17 mouse cellular contexts compared by ENCODE assay signal in the genomic region with DNA sequence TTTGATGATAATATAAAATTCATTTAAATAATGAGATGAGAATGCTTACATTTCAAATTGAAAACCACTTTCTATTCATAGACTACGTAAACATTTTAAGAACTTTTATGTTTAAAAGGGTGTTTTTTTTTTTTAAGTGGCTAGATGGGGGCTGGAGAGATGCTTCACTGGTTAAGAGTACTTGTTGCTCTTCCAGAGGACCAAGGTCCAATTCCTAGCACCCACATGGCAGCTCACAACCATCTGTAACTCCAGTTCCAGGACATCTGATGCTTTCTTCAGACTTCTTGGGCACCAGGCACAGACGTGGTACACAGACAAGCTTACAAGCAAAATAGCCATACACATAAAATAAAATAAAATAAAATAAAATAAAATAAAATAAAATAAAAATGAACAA.
DNase-seq lines count a peak whose midpoint lies in the region; ATAC-seq and TF ChIP-seq lines count a peak whose summit lies in the region.
"Had no signal": no experiment of that assay in that cellular context is flagged by ENCODE, and none has a peak within 500 bp of the region (broad histone marks: within the 10 kb centered on the region; RNA-seq: fewer than 3 reads in every experiment).

No protein-coding gene starts in this region.

- no peaks in the 10 kb centered on the region for H3K9me3 ChIP-seq in forebrain, embryonic 14.5 days (replicated peaks; ENCODE audit: control insufficient read depth, low read length)
- no peaks in the 10 kb centered on the region for H3K9me3 ChIP-seq in hindbrain, postnatal 0 days (ENCODE audit: low read length)
- no peaks in the 10 kb centered on the region for H3K9me3 ChIP-seq in neural tube, embryonic 15.5 days (replicated peaks)
- H3K9me3 ChIP-seq in liver, postnatal 0 days (ENCODE audit: low read length), result no peaks in the 10 kb centered on the region
- H3K9me3 ChIP-seq: heart, embryonic 13.5 days; limb, embryonic 10.5 days; liver, embryonic 12.5 days; neural tube, embryonic 12.5 days had no signal

- peaks cover 25% of the 10 kb centered on the region for H3K36me3 ChIP-seq in forebrain, embryonic 14.5 days (ENCODE audit: control insufficient read depth, insufficient read depth, low read length)
- H3K36me3 ChIP-seq in hindbrain, postnatal 0 days (ENCODE audit: insufficient read depth, low read length), result 0 out of 2 replicates have a peak, but pooled peaks cover 2% of the 10 kb centered on the region
- H3K36me3 ChIP-seq in neural tube, embryonic 15.5 days, result no peaks in the 10 kb centered on the region
- H3K36me3 ChIP-seq in liver, postnatal 0 days (replicated peaks; ENCODE audit: insufficient read depth, low read length), result no peaks in the 10 kb centered on the region
- H3K36me3 ChIP-seq: heart, embryonic 13.5 days; limb, embryonic 10.5 days; liver, embryonic 12.5 days had no signal

- H3K4me2 ChIP-seq in forebrain, embryonic 14.5 days (ENCODE audit: low read length), result peak overlapping the region; percentile 25; the same call in 1 of the 2 replicates
- peak overlapping the region; percentile 23; the same call in 1 of the 2 replicates for H3K4me2 ChIP-seq in hindbrain, postnatal 0 days (ENCODE audit: low read depth, low read length)
- peak overlapping the region; percentile 75 for H3K4me2 ChIP-seq in neural tube, embryonic 15.5 days
- H3K4me2 ChIP-seq in liver, postnatal 0 days (ENCODE audit: low read depth, low read length), result no peak overlapping the region
- H3K4me2 ChIP-seq: heart, embryonic 13.5 days; liver, embryonic 12.5 days had no signal

- no peak for TF ChIP-seq CTCF in layer of hippocampus, adult 2 months (conservative IDR thresholded peaks at IDR 0.05)
- no peak for TF ChIP-seq CTCF in hindbrain, postnatal 0 days (IDR thresholded peaks at IDR 0.05; ENCODE audit: low read depth)
- TF ChIP-seq CTCF in liver, postnatal 0 days (IDR thresholded peaks at IDR 0.05; ENCODE audit: low read depth), result no peak

- H3K27ac ChIP-seq in layer of hippocampus, adult 2 months, result peak overlapping the region; percentile 100
- peak overlapping the region; percentile 93 for H3K27ac ChIP-seq in forebrain, embryonic 14.5 days (ENCODE audit: low read depth, low read length)
- peak overlapping the region; percentile 65; the same call in 1 of the 2 replicates for H3K27ac ChIP-seq in hindbrain, postnatal 0 days
- peak overlapping the region; percentile 68; the same call in 1 of the 2 replicates for H3K27ac ChIP-seq in neural tube, embryonic 15.5 days (replicated peaks)
- no peak overlapping the region for H3K27ac ChIP-seq in liver, postnatal 0 days (ENCODE audit: low read depth)
- H3K27ac ChIP-seq: heart, embryonic 13.5 days; limb, embryonic 10.5 days; liver, embryonic 12.5 days had no signal

- no peaks in the 10 kb centered on the region for H3K27me3 ChIP-seq in forebrain, embryonic 14.5 days (replicated peaks; ENCODE audit: control insufficient read depth, insufficient read depth, low read length)
- no peaks in the 10 kb centered on the region for H3K27me3 ChIP-seq in hindbrain, postnatal 0 days (ENCODE audit: insufficient read depth, low read length)
- H3K27me3 ChIP-seq in neural tube, embryonic 15.5 days (replicated peaks), result no peaks in the 10 kb centered on the region
- H3K27me3 ChIP-seq in liver, postnatal 0 days (ENCODE audit: insufficient read depth, low read length), result peaks cover 60% of the 10 kb centered on the region
- H3K27me3 ChIP-seq: neural tube, embryonic 12.5 days had no signal

- ATAC-seq in forebrain, embryonic 14.5 days, result no peak
- no peak for ATAC-seq in hindbrain, postnatal 0 days
- ATAC-seq in neural tube, embryonic 15.5 days (ENCODE audit: low FRiP score), result no peak
- ATAC-seq in liver, postnatal 0 days, result no peak
- ATAC-seq: liver, embryonic 12.5 days had no signal

- H3K4me1 ChIP-seq in forebrain, embryonic 14.5 days (ENCODE audit: control insufficient read depth, insufficient read depth, low read length), result peaks cover 16% of the 10 kb centered on the region
- H3K4me1 ChIP-seq in hindbrain, postnatal 0 days (ENCODE audit: insufficient read depth, low read length), result 0 out of 2 replicates have a peak, but pooled peaks cover 6% of the 10 kb centered on the region
- H3K4me1 ChIP-seq in neural tube, embryonic 15.5 days, result peaks cover 19% of the 10 kb centered on the region; the same call in 1 of the 2 replicates
- peaks cover 15% of the 10 kb centered on the region; the same call in 1 of the 2 replicates for H3K4me1 ChIP-seq in liver, postnatal 0 days (ENCODE audit: insufficient read depth)
- H3K4me1 ChIP-seq: liver, embryonic 12.5 days had no signal

- H3K9ac ChIP-seq in forebrain, embryonic 14.5 days (ENCODE audit: low read length), result no peak overlapping the region
- H3K9ac ChIP-seq in hindbrain, postnatal 0 days (replicated peaks; ENCODE audit: low read length), result no peak overlapping the region
- H3K9ac ChIP-seq in neural tube, embryonic 15.5 days (replicated peaks), result no peak overlapping the region
- H3K9ac ChIP-seq in liver, postnatal 0 days (replicated peaks), result no peak overlapping the region
- H3K9ac ChIP-seq: heart, embryonic 13.5 days; liver, embryonic 12.5 days; neural tube, embryonic 12.5 days had no signal

- no peak for DNase-seq in layer of hippocampus, adult 2 months (ENCODE audit: low spot score in 2 of 2)
- DNase-seq in layer of hippocampus, adult 8-10 months (ENCODE audit: low spot score in 2 of 2), result no peak
- peak; percentile 66 for DNase-seq in forebrain, embryonic 14.5 days (ENCODE audit: low spot score)
- DNase-seq in hindbrain, postnatal 0 days (ENCODE audit: low spot score), result no peak
- no peak for DNase-seq in liver, postnatal 0 days
- no peak for DNase-seq in frontal cortex, postnatal 25 days (ENCODE audit: low spot score in 2 of 2)
- DNase-seq: kidney, adult 9 months; kidney, postnatal 4 days; layer of hippocampus, postnatal 36 days; lung, postnatal 14 days; right cerebral cortex, postnatal 14 days; thymus, postnatal 4 days had no signal

- WGBS in forebrain, embryonic 14.5 days, result 57% methylated on average over 2 of the region's 2 CpGs
- WGBS in hindbrain, postnatal 0 days, result 53% methylated on average over 2 of the region's 2 CpGs
- 38% methylated on average over 2 of the region's 2 CpGs for WGBS in neural tube, embryonic 15.5 days
- 76% methylated on average over 2 of the region's 2 CpGs for WGBS in liver, postnatal 0 days (ENCODE audit: insufficient replicate concordance)

- no peak overlapping the region for H3K4me3 ChIP-seq in layer of hippocampus, adult 2 months
- no peak overlapping the region for H3K4me3 ChIP-seq in forebrain, embryonic 14.5 days (ENCODE audit: low read depth, low read length)
- no peak overlapping the region for H3K4me3 ChIP-seq in hindbrain, postnatal 0 days (ENCODE audit: low read length)
- H3K4me3 ChIP-seq in neural tube, embryonic 15.5 days (replicated peaks), result no peak overlapping the region
- H3K4me3 ChIP-seq in liver, postnatal 0 days (ENCODE audit: low read depth, low read length), result no peak overlapping the region
- H3K4me3 ChIP-seq: heart, embryonic 13.5 days; limb, embryonic 10.5 days; liver, embryonic 12.5 days; neural tube, embryonic 12.5 days had no signal

- no peak for TF ChIP-seq EP300 in liver, postnatal 0 days (IDR thresholded peaks at IDR 0.05; ENCODE audit: low read depth)
